Mouse (Mus musculus) fat pad, adult 2 months (tissue): ENCODE measurements around the gene Nfx1.
"Not testable (repeated sequence)": the region's sequence is repeated elsewhere in the genome, so short reads cannot be mapped to it uniquely, and the experiment has no call there.

Source experiments
- DNase-seq: peaks from one replicate; pipeline ENCODE4 v3.0.0-alpha.2; 2011; ENCODE audit warnings: low read depth, low spot score; ENCODE audit errors: extremely low read depth

The Nfx1 gene

GRCm38 (mm10) chr4:40970842-40971701, at the start of gene Nfx1:
TSS of gene Nfx1 (plus strand) at chr4:40970906.
- DNase-seq = no peak

GRCm38 (mm10) chr4:40921288-40921687, 49.4 kb upstream of the Nfx1 start:
- DNase-seq = no peak

GRCm38 (mm10) chr4:40923087-40923651, 47.5 kb upstream of the Nfx1 start:
- DNase-seq = no peak

- no peak for DNase-seq
Observed at GRCm38 (mm10) chr4:40925568-40925967, 45.1 kb upstream of the Nfx1 start.

GRCm38 (mm10) chr4:40929046-40929445, 41.7 kb upstream of the Nfx1 start:
- DNase-seq = no peak

- DNase-seq = no peak
Observed at GRCm38 (mm10) chr4:40933694-40934093, 37.0 kb upstream of the Nfx1 start.

GRCm38 (mm10) chr4:40934369-40934768, 36.3 kb upstream of the Nfx1 start:
- not testable (repeated sequence) for DNase-seq

GRCm38 (mm10) chr4:40936175-40936839, 34.4 kb upstream of the Nfx1 start:
- DNase-seq = peak; percentile 63

- no peak for DNase-seq
Observed at GRCm38 (mm10) chr4:40938793-40939192, 31.9 kb upstream of the Nfx1 start.

DNA sequence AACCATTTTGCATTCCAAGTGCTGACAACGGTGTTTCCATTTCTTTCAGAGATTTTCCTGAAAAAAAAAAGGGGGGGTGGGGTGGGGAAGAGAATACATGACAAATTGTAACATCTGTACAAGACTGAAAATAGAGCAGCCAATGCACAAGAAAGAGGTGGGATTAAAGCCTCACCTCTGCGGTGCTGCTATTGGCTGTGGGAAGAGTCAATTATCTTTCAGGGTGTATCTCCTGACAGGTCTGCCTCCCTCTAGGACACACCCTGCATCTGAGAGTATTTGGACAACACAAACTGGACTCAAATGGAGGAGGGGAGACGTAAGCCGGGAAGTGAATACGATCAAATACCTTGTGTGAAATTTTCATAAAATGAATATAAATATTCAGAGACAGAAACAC, 27.1 kb upstream of the Nfx1 start:
- no peak for DNase-seq

DNA sequence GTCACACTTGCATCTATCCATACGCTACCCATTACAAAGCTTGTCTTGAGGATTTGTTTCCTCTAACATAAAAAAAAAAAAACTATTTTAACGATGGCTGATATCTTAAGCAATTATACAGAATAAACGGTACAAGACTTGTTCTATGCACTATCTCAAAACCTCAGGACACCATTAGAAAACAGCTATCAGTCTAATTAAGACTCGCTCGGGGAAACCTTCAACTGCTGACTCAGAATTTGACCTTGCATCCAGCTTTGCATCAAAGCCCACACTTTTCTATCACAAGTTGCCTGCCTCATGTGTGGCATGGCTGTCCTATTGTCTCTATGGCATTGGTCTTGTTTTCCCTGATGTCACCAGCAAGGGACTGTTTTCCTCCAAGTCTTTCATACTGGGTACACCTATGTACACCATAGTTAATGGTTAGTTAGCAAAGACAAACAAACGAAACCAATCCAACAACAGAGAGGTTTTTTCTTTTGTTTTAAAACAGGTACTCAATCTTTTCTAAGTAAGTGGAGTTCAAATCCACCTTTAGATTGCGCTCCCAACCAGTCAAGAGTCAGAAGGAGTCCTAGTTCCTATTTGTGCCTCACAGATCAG, 24.1 kb upstream of the Nfx1 start:
- no peak for DNase-seq

- no peak for DNase-seq
Observed at GRCm38 (mm10) chr4:40947565-40948159, 23.0 kb upstream of the Nfx1 start.

DNA sequence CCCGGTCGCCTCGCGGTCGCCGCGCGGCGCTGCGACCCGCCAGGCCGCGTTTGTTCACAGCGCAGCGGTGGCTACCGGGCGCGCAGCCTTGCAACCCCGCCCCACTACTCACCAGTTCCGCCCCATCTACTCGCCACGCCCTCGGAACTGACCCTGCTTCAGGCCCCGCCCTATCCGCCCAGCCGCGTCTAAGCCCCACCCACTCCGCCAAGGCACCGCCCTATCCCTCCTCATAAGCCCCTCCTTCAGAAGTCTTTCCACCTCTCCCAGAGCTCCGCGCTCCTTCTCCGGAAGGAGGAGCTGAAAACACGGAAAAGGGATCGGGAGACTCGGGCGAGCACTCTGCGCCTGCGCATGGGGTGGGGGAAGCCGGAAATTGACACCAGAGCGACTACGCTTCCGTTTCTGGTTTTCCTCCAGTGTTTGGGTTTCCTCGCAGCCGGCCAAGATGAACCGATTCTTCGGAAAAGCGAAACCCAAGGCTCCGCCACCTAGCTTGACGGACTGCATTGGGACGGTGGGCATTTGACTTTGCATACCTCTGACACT, 22.5 kb upstream of the Nfx1 start, which contains the start of the genes Bag1 and Chmp5:
Bag1 (minus strand) TSS at position 135 of the 549 bp plus-strand sequence.
Chmp5 (plus strand) TSS at position 248 of the 549 bp plus-strand sequence.
- DNase-seq = peak; percentile 84

GRCm38 (mm10) chr4:40953521-40953920, 17.2 kb upstream of the Nfx1 start:
- DNase-seq = no peak

- no peak for DNase-seq
Observed at GRCm38 (mm10) chr4:40955942-40956341, 14.8 kb upstream of the Nfx1 start.

- DNase-seq = no peak
Observed at GRCm38 (mm10) chr4:40963536-40963935, 7.2 kb upstream of the Nfx1 start.

- DNase-seq = no peak
Observed at GRCm38 (mm10) chr4:40969161-40969560, 1.5 kb upstream of the Nfx1 start.

DNA sequence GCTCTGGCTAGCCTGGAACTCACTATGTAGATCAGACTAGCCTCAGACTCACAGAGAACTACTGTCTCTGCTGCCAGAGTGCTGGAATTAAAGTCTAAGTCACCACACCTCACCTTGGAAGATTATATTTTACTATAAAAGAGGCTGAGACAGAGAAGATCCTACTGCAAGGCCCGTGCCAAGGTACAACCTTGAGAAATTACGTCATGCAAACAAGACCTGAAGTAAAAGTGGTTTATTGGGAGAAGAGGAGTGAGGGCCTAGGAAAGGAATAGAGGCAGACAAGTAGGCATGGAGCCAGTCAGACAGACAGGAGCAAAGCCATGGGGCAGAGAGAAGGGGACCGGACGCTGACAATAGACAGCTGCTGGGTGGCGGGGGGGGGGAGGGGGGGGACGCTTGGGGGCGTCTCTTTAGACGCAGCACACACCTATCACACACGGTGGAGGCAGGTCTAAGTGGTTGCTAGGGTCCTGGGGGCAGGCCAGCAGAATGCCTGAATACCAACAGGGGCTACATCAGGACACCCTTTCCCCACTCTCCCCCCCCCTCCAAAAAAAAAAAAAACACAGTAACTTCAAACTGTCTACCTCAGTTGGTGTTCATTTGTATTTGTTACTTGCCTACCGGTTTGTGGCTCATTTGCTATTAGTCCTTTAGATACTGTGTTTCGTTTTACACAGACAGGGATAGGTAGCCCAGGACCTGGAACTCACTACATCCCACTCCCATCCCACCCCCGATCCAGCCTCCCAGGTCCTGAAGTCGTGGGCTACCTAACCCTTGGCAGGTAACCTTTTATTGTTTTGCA, 720 bp upstream of the Nfx1 start:
- DNase-seq = no peak

GRCm38 (mm10) chr4:40970592-40970841, 189 bp upstream of the Nfx1 start:
- DNase-seq = no peak

DNA sequence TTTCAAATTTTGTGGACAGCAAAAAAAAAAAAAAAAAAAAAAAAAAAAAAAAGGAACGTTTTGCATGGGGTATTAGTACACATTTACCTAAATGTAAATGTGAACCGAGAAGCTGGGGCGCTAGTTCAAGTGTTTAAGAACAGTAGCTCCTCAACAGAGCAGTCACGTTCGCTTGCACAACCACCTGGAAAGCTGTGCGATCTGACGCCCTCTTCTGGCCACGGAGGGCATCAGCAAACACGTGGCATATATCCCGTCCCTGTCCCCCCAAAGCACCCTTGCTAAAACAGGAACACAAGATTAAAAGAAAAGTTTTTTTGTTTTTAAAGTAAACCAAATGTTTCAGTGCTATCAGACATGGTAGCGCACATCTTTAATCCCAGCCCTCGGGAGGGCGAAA, 1.0 kb downstream of the Nfx1 start:
- DNase-seq = no peak
